In the genomic region with DNA sequence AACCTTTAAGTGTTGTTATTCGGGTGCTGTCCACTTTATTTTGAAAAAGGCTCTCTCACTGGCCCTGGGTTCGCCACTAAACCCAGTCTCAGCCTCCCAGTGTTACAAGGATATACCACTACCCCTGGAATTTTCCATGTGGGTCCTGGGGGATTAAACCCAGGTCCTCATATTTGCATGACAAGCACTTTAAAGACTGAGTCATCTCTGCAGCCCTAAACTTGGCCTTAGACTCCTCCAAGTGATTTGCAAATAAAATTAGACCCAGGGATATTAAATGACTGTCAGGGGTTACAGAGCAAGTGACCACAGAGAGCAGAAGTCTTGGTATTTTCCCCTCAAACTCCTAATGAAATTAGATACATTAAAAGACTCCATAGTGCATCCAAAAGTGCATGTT, we compare ENCODE assay signal across 25 mouse cellular contexts.
"Had no signal": no experiment of that assay in that cellular context is flagged by ENCODE, and none has a peak within 500 bp of the region (broad histone marks: within the 10 kb centered on the region; RNA-seq: fewer than 3 reads in every experiment).

No protein-coding gene starts in this region.

- H3K4me1 ChIP-seq: heart, embryonic 13.5 days; heart, embryonic 15.5 days; hindbrain, embryonic 13.5 days; hindbrain, embryonic 15.5 days; kidney, embryonic 15.5 days; limb, embryonic 13.5 days; limb, embryonic 15.5 days; liver, embryonic 12.5 days had no signal

- DNase-seq: gastrocnemius, postnatal 14 days; gastrocnemius, postnatal 36 days; heart, adult 2 months; heart, postnatal 14 days; heart, postnatal 36 days; kidney, adult 11 months; kidney, adult 2 months; kidney, adult 9 months; kidney, postnatal 14 days; kidney, postnatal 36 days; layer of hippocampus, postnatal 36 days; left cerebral cortex, postnatal 4 days had no signal

- H3K4me3 ChIP-seq: heart, adult 2 months; heart, embryonic 13.5 days; heart, embryonic 15.5 days; hindbrain, embryonic 13.5 days; hindbrain, embryonic 15.5 days; kidney, embryonic 15.5 days; limb, embryonic 13.5 days; limb, embryonic 15.5 days; liver, embryonic 12.5 days had no signal

- H3K4me2 ChIP-seq: heart, embryonic 11.5 days; heart, embryonic 13.5 days; heart, embryonic 15.5 days; hindbrain, embryonic 13.5 days; hindbrain, embryonic 15.5 days; kidney, embryonic 15.5 days; limb, embryonic 13.5 days; limb, embryonic 15.5 days; liver, embryonic 12.5 days had no signal

- H3K27ac ChIP-seq: heart, adult 2 months; heart, embryonic 13.5 days; heart, embryonic 15.5 days; hindbrain, embryonic 13.5 days; hindbrain, embryonic 15.5 days; hindbrain, postnatal 0 days; kidney, embryonic 15.5 days; kidney, postnatal 0 days; limb, embryonic 13.5 days; limb, embryonic 15.5 days; liver, embryonic 12.5 days; liver, embryonic 14.5 days had no signal

- H3K9ac ChIP-seq: heart, embryonic 13.5 days; heart, embryonic 15.5 days; hindbrain, embryonic 13.5 days; hindbrain, embryonic 15.5 days; kidney, embryonic 15.5 days; limb, embryonic 13.5 days; limb, embryonic 15.5 days; liver, embryonic 12.5 days; liver, embryonic 14.5 days had no signal

- ATAC-seq: hindbrain, postnatal 0 days; intestine, embryonic 16.5 days; liver, embryonic 12.5 days had no signal

- H3K9me3 ChIP-seq: heart, embryonic 13.5 days; heart, embryonic 15.5 days; hindbrain, embryonic 13.5 days; hindbrain, embryonic 15.5 days; kidney, embryonic 15.5 days; limb, embryonic 13.5 days; limb, embryonic 15.5 days; liver, embryonic 12.5 days had no signal

- H3K27me3 ChIP-seq: heart, embryonic 13.5 days; heart, embryonic 15.5 days; hindbrain, embryonic 13.5 days; hindbrain, embryonic 15.5 days; kidney, embryonic 15.5 days; limb, embryonic 13.5 days; limb, embryonic 15.5 days; liver, embryonic 12.5 days had no signal

- H3K36me3 ChIP-seq: heart, embryonic 13.5 days; heart, embryonic 15.5 days; hindbrain, embryonic 13.5 days; hindbrain, embryonic 15.5 days; kidney, embryonic 15.5 days; limb, embryonic 13.5 days; limb, embryonic 15.5 days; liver, embryonic 12.5 days had no signal
